Mouse (Mus musculus) stomach, postnatal 0 days (tissue): ENCODE results near the gene Mark3. TPM values are rescaled to one million over a fixed set of nuclear protein-coding genes. Genes with fewer than 3 reads are reported as not detected.

ENCODE experiments used
- ATAC-seq: fragments of 200-750 bp; cut with Nextera tagmentation; 2 replicates; pipeline ENCODE4 v1.8.0; 2017; ENCODE audit not compliant: low FRiP score, low TSS enrichment
- DNase-seq: peaks from one replicate; pipeline ENCODE4 v3.0.0-alpha.2; 2016; ENCODE audit warnings: low spot score
- H3K27ac ChIP-seq: fragments of 300-500 bp; sonication (generic); replicated peaks from 2 replicates; pipeline ENCODE4 v1.5.1; 2014; ENCODE audit warnings: mild to moderate bottlenecking, control low read depth
- H3K27me3 ChIP-seq: fragments of 300-500 bp; sonication (generic); 2 replicates; pipeline ENCODE4 v1.6.1; 2014; ENCODE audit warnings: low read length; ENCODE audit not compliant: control insufficient read depth, insufficient read depth
- H3K36me3 ChIP-seq: fragments of 300-500 bp; sonication (generic); 2 replicates; pipeline ENCODE4 v1.6.1; 2014; ENCODE audit warnings: low read length, mixed read lengths; ENCODE audit not compliant: control insufficient read depth, insufficient read depth
- H3K4me1 ChIP-seq: fragments of 300-500 bp; sonication (generic); replicated peaks from 2 replicates; pipeline ENCODE4 v1.6.1; 2014; ENCODE audit warnings: antibody characterized with exemption; ENCODE audit not compliant: control insufficient read depth, insufficient read depth
- H3K4me2 ChIP-seq: fragments of 300-500 bp; sonication (generic); replicated peaks from 2 replicates; pipeline ENCODE4 v1.6.1; 2014; ENCODE audit warnings: low read depth, mild to moderate bottlenecking, control low read depth, moderate library complexity
- H3K4me3 ChIP-seq: fragments of 300-500 bp; sonication (generic); 2 replicates; pipeline ENCODE4 v1.5.1; 2014; ENCODE audit warnings: low read depth, low read length, control low read depth
- H3K9ac ChIP-seq: fragments of 300-500 bp; sonication (generic); 2 replicates; pipeline ENCODE4 v1.6.1; 2014; ENCODE audit warnings: mild to moderate bottlenecking, low read length, control low read depth, mixed read lengths
- H3K9me3 ChIP-seq: fragments of 300-500 bp; sonication (generic); 2 replicates; pipeline ENCODE4 v1.6.1; 2016; ENCODE audit warnings: low read length; ENCODE audit not compliant: control insufficient read depth
- CTCF ChIP-seq: IDR thresholded peaks from 2 replicates; pipeline ENCODE4 v1.5.1; 2016; ENCODE audit warnings: antibody characterized with exemption, low read depth, mild to moderate bottlenecking, moderate library complexity
- EP300 ChIP-seq: optimal IDR thresholded peaks from 2 replicates; pipeline ENCODE3; 2016; ENCODE audit warnings: antibody characterized with exemption
- WGBS: fragments of 180-500 bp; shearing (Covaris S2); extraction: QIAGEN DNeasy Blood & Tissue Kit; methylation state at CpG from one replicate; pipeline ENCODE4 v1.1.7; 2014; 5-methylcytosine and 5-hydroxymethylcytosine counted together
- polyA plus RNA-seq: library from polyadenylated mRNA; unstranded; fragments of >200 nt; fragmentation: Nextera tagmentation; extraction: Ambion mirVana; gene quantifications from 2 replicates; pipeline ENCODE4 v1.2.1, GENCODE M21; 2015

Mark3 gene
- polyA plus RNA-seq, 1 experiment from 2014 or later: 15.6 TPM

DNA sequence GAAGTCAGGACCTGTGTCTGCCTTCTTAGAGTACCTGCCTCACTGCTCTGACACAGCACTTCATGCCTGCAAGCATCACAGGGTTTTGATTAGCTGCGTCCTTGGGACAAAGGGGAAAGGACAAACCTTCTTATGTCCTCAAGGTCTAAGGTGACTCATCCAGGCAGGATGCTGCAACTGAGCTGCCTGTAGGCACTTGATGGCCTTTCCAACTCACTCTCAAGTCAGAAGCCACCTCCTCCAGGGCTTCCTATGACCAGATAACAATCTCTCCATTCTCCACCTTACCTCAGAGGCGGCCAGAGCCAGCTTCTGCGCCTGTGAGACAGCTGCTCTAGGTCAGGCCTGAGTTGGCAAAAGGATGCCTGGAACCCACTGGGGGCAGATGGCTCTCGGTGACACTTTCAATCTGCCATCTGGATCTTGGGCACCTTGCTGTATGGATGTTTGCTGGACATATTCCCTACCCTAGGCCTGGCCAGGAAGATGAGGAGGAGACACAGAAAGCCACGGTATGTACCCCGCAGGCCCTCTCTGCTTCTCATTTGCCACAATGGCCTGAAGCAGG, 124.1 kb downstream of the Mark3 start:
- Histone ChIP-seq H3K36me3 (no peaks in the 10 kb centered on the region), H3K4me3 (no peak overlapping the region), H3K27me3 (no peaks in the 10 kb centered on the region), H3K4me1 (peaks cover 7% of the 10 kb centered on the region), H3K27ac (no peak overlapping the region), H3K9ac (no peak overlapping the region), H3K9me3 (no peaks in the 10 kb centered on the region), H3K4me2 (no peak overlapping the region)
- WGBS: 80% methylated on average over 6 of the region's 6 CpGs
- no peak for ATAC-seq
- DNase-seq: no peak
- TF ChIP-seq CTCF (no peak), EP300 (no peak)

DNA sequence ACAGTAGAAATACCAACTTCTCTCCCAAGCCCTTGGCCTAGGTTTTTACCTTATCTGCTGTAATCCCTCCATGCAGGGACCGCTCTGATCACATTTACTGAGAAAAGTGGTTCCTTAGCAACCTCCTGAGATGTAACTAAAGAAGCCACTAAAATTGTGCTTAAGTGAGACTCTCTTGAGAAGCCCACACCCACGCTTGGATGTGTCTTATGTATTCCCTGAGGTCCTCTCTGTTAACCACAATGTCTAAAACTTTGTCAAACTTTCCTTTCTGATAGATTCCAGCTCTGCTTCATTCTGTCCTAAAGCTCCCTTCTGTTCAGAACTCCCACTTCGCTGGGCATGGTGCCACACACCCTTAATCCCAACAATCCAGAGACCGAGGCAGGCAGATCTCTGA, 125.2 kb downstream of the Mark3 start:
- Histone ChIP-seq H3K4me3 (no peak overlapping the region), H3K4me1 (peaks cover 2% of the 10 kb centered on the region; the same call in 1 of the 2 replicates), H3K9me3 (no peaks in the 10 kb centered on the region), H3K27me3 (no peaks in the 10 kb centered on the region), H3K27ac (no peak overlapping the region), H3K9ac (no peak overlapping the region), H3K36me3 (no peaks in the 10 kb centered on the region), H3K4me2 (no peak overlapping the region)
- no peak for TF ChIP-seq CTCF
- ATAC-seq: no peak
- 81% methylated on average over 4 of the region's 4 CpGs for WGBS
- DNase-seq: no peak

DNA sequence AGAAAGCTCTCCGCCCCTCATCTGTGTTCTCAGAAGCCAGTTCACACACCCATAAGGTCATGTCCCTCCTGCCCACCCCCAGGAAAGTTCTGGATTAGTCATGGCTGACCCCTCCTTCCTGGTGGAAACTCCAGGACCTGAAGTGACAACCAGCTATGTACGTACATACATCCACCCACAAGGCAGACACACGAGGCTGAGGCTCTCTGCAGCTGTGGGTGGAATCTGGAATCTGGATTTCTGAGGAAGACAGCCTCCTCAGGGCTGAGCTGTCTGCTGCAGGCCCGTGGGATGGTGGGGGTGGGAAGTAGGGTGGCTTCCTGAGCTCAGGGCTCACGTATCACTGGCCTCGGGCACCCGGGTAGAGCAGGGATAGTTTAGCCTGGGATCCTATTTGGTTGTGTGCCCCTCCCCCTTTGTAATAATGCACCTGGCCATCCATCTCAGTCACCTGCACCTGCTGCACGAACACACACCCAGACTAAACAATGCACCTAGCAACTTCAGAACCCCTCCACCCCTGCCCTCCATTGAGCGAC, 126.7 kb downstream of the Mark3 start:
- ATAC-seq (no peak), DNase-seq (no peak)
- Histone ChIP-seq H3K27me3 (no peaks in the 10 kb centered on the region), H3K4me2 (no peak overlapping the region), H3K9me3 (no peaks in the 10 kb centered on the region), H3K4me3 (no peak overlapping the region), H3K4me1 (peaks cover 15% of the 10 kb centered on the region), H3K27ac (no peak overlapping the region), H3K9ac (no peak overlapping the region), H3K36me3 (no peaks in the 10 kb centered on the region)
- TF ChIP-seq CTCF: no peak
- no peak for TF ChIP-seq EP300
- WGBS: 48% methylated on average over 9 of the region's 9 CpGs

DNA sequence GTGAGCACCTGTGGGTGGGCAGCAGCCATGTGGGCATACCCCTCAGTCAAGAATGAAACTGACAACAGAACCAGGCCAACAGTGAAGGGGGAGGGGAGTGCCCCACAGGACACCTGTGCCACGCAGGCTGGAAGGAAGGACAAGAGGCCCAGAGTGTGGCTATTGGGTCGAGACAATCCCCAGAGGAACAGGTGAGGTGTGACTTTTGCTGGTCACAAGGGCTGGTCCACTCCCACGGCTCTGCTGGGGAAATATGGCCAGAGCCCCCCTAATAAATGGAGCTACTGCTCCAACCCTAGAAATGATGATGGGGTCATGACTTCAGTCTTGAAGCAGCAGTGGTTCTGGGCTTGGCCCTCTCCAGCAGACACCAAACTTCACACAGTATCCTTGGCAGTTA, 129.0 kb downstream of the Mark3 start:
- no peak for DNase-seq
- 76% methylated on average over 3 of the region's 3 CpGs for WGBS
- no peaks in the 10 kb centered on the region for H3K9me3 ChIP-seq

DNA sequence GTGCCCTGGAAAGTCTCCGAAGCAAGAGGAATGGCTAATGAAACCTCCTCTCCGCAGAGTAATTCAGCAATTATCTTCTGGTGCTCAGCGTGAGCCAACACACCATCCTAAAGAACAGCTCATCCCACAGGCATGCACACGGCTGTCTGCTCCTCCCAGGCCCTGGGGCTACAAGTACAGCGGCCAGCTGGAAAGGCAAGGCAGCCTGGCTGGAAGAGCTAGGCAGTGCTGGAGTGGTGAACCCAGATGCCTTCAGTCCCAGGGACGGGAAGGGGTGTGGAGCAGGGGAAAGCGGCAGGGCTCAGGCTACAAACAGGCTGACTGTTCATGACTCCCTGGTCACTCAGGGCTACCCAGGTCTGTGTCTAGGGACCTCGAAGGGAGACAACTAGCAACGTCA, 130.3 kb downstream of the Mark3 start:
- H3K9me3 ChIP-seq: no peaks in the 10 kb centered on the region
- no peak overlapping the region for H3K9ac ChIP-seq

More for the DNA sequence above, 129.0 kb downstream of the Mark3 start:
- Histone ChIP-seq H3K36me3 (no peaks in the 10 kb centered on the region), H3K9ac (no peak overlapping the region), H3K4me3 (no peak overlapping the region), H3K27me3 (no peaks in the 10 kb centered on the region), H3K27ac (no peak overlapping the region), H3K4me2 (no peak overlapping the region), H3K4me1 (peaks cover 13% of the 10 kb centered on the region)
- TF ChIP-seq CTCF (no peak), EP300 (no peak)
- no peak for ATAC-seq

DNA sequence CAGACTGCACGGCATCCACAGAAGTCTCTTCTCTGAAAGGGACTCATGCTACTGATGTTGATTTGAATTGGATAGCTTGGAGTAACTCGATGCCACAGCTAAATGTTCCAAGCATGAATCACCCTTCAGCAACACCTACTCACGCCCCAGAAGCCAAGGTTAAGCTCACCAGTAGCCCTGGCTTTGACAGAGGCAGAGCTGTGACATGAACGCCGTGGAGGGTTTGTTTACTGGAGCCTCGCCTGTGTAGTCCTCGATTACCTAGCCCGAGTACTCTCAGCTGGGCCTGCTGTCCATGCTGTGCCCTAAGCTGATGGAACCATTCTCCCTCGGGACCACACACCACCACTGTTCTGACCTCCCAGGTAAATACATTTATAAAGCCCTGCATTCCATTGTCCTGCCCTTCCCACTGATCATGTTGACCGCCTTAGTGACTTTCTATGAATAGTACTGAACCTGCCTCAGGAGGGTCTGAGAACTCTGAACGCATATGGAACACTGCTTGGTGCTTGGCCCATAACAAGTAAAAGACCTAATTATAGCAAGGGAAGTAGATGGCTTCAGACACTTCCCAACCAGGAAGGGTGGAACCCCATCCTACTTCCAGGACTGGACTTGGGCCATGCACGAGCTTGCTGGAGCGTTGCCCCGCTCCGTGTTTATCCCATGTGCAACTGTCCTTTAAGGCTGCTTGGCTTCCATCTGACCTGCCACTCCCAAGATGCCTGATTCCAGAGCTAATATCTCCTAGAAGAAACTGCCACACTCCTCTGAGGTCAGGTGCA, 131.1 kb downstream of the Mark3 start:
- H3K4me3 ChIP-seq: no peak overlapping the region
- H3K27me3 ChIP-seq: no peaks in the 10 kb centered on the region
- ATAC-seq (peak; percentile 70), DNase-seq (no peak)
- H3K36me3 ChIP-seq: peaks cover 10% of the 10 kb centered on the region; the same call in 1 of the 2 replicates
- H3K4me1 ChIP-seq: peaks cover 13% of the 10 kb centered on the region
- no peak overlapping the region for H3K4me2 ChIP-seq
- WGBS: 20% methylated on average over 15 of the region's 15 CpGs
- peak overlapping the region; percentile 85 for H3K27ac ChIP-seq
- no peaks in the 10 kb centered on the region for H3K9me3 ChIP-seq
- no peak overlapping the region for H3K9ac ChIP-seq
- no peak for TF ChIP-seq CTCF
- TF ChIP-seq EP300: no peak

More for the DNA sequence above, 130.3 kb downstream of the Mark3 start:
- DNase-seq: peak; percentile 48
- peak; percentile 79 for ATAC-seq
- peak overlapping the region; percentile 31 for H3K4me2 ChIP-seq
- peaks cover 4% of the 10 kb centered on the region; the same call in 1 of the 2 replicates for H3K36me3 ChIP-seq
- TF ChIP-seq EP300 (no peak), CTCF (no peak)
- peak overlapping the region; percentile 85 for H3K27ac ChIP-seq
- H3K4me3 ChIP-seq: no peak overlapping the region
- WGBS: 25% methylated on average over 9 of the region's 9 CpGs
- no peaks in the 10 kb centered on the region for H3K27me3 ChIP-seq
- peaks cover 13% of the 10 kb centered on the region for H3K4me1 ChIP-seq

Other genes with a start within 250 kb of the Mark3 start
- 18.6 and 18.7 TPM in 2 replicates for gene Cdc42bpb, start 196.8 kb upstream of the Mark3 start, polyA plus RNA-seq
- 2.2 TPM in 2 replicates for gene Lbhd2, start 167.7 kb upstream of the Mark3 start, polyA plus RNA-seq
- gene Exoc3l4, start 157.5 kb upstream of the Mark3 start, polyA plus RNA-seq: 7.3 and 8.6 TPM in 2 replicates
- gene Tnfaip2, start 132.1 kb upstream of the Mark3 start, polyA plus RNA-seq: 14.5 and 15.6 TPM in 2 replicates
- 12.5 and 14.4 TPM in 2 replicates for gene Gm266, start 88.7 kb upstream of the Mark3 start, polyA plus RNA-seq
- gene Eif5, start 36.5 kb upstream of the Mark3 start, polyA plus RNA-seq: 448 and 455 TPM in 2 replicates
- 532 and 573 TPM in 2 replicates for gene Ckb, start 97.8 kb downstream of the Mark3 start, polyA plus RNA-seq
- gene Trmt61a, start 103.6 kb downstream of the Mark3 start, polyA plus RNA-seq: 7.4 and 8.5 TPM in 2 replicates
- 34.9 and 36.9 TPM in 2 replicates for gene Bag5, start 138.7 kb downstream of the Mark3 start, polyA plus RNA-seq
- gene Apopt1, start 138.7 kb downstream of the Mark3 start, polyA plus RNA-seq: 41.8 and 42.8 TPM in 2 replicates
- gene Klc1, start 184.3 kb downstream of the Mark3 start, polyA plus RNA-seq: 55.7 and 56.7 TPM in 2 replicates
- gene Xrcc3, start 239.3 kb downstream of the Mark3 start, polyA plus RNA-seq: 1.8 and 3.2 TPM in 2 replicates
- 72.0 and 72.4 TPM in 2 replicates for gene Zfyve21, start 239.6 kb downstream of the Mark3 start, polyA plus RNA-seq